Mouse (Mus musculus) ES-Bruce4 (cell line): Measurements from ENCODE around the gene Pkd2. TPM values are rescaled to one million over a fixed set of nuclear protein-coding genes. Genes with fewer than 3 reads are reported as not detected.

Experiments
- H3K27ac ChIP-seq: 2 replicates; pipeline ENCODE4 v1.5.1; 2012; ENCODE audit warnings: low read length, inconsistent platforms; ENCODE audit not compliant: insufficient read depth
- H3K27me3 ChIP-seq: 2 replicates; pipeline ENCODE4 v1.6.1; 2012; ENCODE audit warnings: mild to moderate bottlenecking, low read length, inconsistent platforms; ENCODE audit not compliant: control insufficient read depth, poor library complexity, insufficient read depth, severe bottlenecking
- H3K36me3 ChIP-seq: 2 replicates; pipeline ENCODE4 v1.6.1; 2012; ENCODE audit warnings: inconsistent platforms, mild to moderate bottlenecking, low read length, moderate library complexity; ENCODE audit not compliant: control insufficient read depth, poor library complexity, insufficient read depth, severe bottlenecking
- H3K4me1 ChIP-seq: one replicate; pipeline ENCODE4 v1.8.1; 2011; ENCODE audit warnings: low read length; ENCODE audit not compliant: control insufficient read depth, insufficient read depth
- H3K4me3 ChIP-seq: 2 replicates; pipeline ENCODE4 v1.5.1; 2011; ENCODE audit warnings: low read depth, mild to moderate bottlenecking, low read length
- H3K9ac ChIP-seq: 2 replicates; pipeline ENCODE4 v1.6.1; 2012; ENCODE audit warnings: low read depth, mild to moderate bottlenecking, inconsistent platforms; ENCODE audit not compliant: poor library complexity, severe bottlenecking
- H3K9me3 ChIP-seq: replicated peaks from 2 replicates; pipeline ENCODE4 v1.6.1; 2012; ENCODE audit warnings: mild to moderate bottlenecking, low read length, inconsistent platforms; ENCODE audit not compliant: control insufficient read depth, poor library complexity, insufficient read depth, severe bottlenecking
- CTCF ChIP-seq: IDR thresholded peaks from one replicate; pipeline ENCODE4 v1.8.1; 2011; ENCODE audit warnings: low read depth, low read length
- EP300 ChIP-seq: IDR thresholded peaks from 2 replicates; pipeline ENCODE4 v1.6.1; 2011; ENCODE audit warnings: low read depth, low read length; ENCODE audit not compliant: insufficient read depth
- POLR2A ChIP-seq: IDR thresholded peaks from one replicate; pipeline ENCODE4 v1.8.1; 2011; ENCODE audit warnings: low read length; ENCODE audit not compliant: insufficient read depth
- polyA plus RNA-seq: library from polyadenylated mRNA; stranded (reverse); fragments of >200 nt; gene quantifications from 2 replicates; pipeline ENCODE4 v1.2.4, GENCODE M21; 2011; ENCODE audit warnings: low read depth; ENCODE audit not compliant: missing spikeins, insufficient read depth, insufficient read length

Pkd2 gene
- polyA plus RNA-seq, 1 experiment: 21.0 TPM

DNA sequence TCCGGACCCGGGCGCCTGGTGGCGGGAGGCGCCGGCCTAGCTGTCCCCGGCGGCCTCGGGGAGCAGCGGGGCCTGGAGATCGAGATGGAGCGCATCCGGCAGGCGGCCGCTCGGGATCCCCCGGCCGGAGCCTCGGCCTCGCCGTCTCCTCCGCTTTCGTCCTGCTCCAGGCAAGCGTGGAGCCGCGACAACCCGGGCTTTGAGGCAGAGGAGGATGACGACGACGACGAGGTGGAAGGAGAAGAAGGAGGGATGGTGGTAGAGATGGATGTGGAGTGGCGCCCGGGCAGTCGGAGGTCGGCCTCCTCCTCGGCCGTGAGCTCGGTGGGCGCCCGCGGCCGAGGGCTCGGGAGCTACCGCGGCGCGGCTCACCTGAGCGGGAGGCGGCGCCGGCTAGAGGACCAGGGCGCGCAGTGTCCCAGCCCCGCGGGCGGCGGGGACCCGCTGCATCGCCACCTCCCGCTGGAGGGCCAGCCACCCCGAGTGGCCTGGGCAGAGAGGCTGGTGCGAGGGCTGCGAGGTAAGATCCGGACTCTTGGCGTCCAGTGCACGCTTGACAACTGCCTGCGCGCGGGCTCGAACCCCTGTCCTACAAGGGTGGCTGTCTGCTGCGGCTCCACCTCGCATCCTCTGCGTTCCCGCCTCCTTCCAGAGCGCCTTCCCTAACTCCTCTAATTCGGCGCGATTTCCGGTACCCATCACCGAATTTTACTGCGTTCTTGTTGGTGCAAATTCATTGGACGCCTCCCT is 631 bp downstream of the Pkd2 start:
- H3K9ac ChIP-seq: peak overlapping the region; percentile 88
- TF ChIP-seq EP300 (0 out of 2 replicates have a peak, but pooled peaks have one; percentile 27), CTCF (no peak)
- H3K4me1 ChIP-seq: no peaks in the 10 kb centered on the region
- H3K36me3 ChIP-seq: no peaks in the 10 kb centered on the region
- peak overlapping the region; percentile 57 for H3K27ac ChIP-seq
- H3K9me3 ChIP-seq: peaks cover 18% of the 10 kb centered on the region
- H3K27me3 ChIP-seq: no peaks in the 10 kb centered on the region
- peak overlapping the region; percentile 94 for H3K4me3 ChIP-seq

- no peaks in the 10 kb centered on the region for H3K36me3 ChIP-seq
- TF ChIP-seq CTCF (no peak), POLR2A (no peak), EP300 (no peak)
- no peaks in the 10 kb centered on the region for H3K27me3 ChIP-seq
- peak overlapping the region; percentile 57 for H3K27ac ChIP-seq
- no peaks in the 10 kb centered on the region for H3K4me1 ChIP-seq
- peak overlapping the region; percentile 88 for H3K9ac ChIP-seq
- peaks cover 18% of the 10 kb centered on the region for H3K9me3 ChIP-seq
- H3K4me3 ChIP-seq: peak overlapping the region; percentile 94
Measured at GRCm38 (mm10) chr5:104460456-104460838, 1.2 kb downstream of the Pkd2 start.

GRCm38 (mm10) chr5:104460856-104461255 is 1.6 kb downstream of the Pkd2 start:
- peaks cover 15% of the 10 kb centered on the region for H3K9me3 ChIP-seq
- H3K9ac ChIP-seq: peak overlapping the region; percentile 88
- H3K4me3 ChIP-seq: 0 out of 2 replicates have a peak overlapping the region, but pooled peaks have one; percentile 28
- H3K27me3 ChIP-seq: no peaks in the 10 kb centered on the region
- no peaks in the 10 kb centered on the region for H3K4me1 ChIP-seq
- 0 out of 2 replicates have a peak overlapping the region, but pooled peaks have one; percentile 45 for H3K27ac ChIP-seq
- no peaks in the 10 kb centered on the region for H3K36me3 ChIP-seq
- no peak for TF ChIP-seq CTCF
- no peak for TF ChIP-seq EP300
- no peak for TF ChIP-seq POLR2A

DNA sequence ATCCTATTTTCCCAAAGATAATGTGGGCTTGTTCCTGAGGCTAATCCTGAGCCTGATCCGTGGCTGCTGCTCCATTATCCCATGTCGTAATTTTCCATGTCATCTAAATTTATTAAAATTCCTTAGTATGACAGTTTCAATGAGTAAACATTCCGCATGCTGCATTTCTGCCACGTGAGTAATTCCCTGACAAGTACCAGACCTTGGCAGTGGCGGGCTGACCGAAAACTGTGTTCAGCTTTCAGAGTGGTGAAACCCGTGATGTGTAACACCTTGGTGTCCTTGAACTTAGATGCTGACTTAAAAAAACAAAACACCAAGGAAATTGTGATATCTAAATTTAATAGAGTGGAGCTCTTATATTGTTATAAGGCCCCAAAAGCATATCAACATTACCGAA is 6.0 kb downstream of the Pkd2 start:
- H3K36me3 ChIP-seq: no peaks in the 10 kb centered on the region
- no peaks in the 10 kb centered on the region for H3K9me3 ChIP-seq
- TF ChIP-seq EP300: no peak
- no peak for TF ChIP-seq POLR2A
- H3K9ac ChIP-seq: peak overlapping the region; percentile 88
- H3K4me1 ChIP-seq: no peaks in the 10 kb centered on the region
- no peaks in the 10 kb centered on the region for H3K27me3 ChIP-seq
- peak overlapping the region; percentile 87 for H3K27ac ChIP-seq
- no peak overlapping the region for H3K4me3 ChIP-seq

DNA sequence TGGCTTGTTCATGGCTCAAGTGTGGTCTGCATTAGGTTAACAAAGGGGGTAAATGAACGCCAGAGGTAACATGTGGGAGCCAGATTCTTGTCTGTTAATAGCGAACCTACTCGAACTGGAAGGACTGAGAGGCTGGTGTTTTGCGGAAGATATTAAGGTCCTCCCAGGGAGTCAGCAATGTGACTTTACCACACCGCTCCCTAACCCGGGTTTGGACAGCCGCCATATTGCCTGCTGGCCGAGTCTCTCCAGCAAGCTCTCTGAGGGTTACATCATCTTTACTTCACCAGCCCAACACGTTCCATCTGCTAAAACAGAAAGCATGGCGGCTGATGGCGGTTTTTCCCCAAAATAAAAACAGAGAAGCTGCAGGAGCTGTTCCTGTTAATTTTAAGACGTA is 6.5 kb downstream of the Pkd2 start:
- no peaks in the 10 kb centered on the region for H3K27me3 ChIP-seq
- no peak for TF ChIP-seq EP300
- TF ChIP-seq POLR2A: no peak
- TF ChIP-seq CTCF: no peak
- H3K9ac ChIP-seq: peak overlapping the region; percentile 88
- H3K9me3 ChIP-seq: no peaks in the 10 kb centered on the region
- no peaks in the 10 kb centered on the region for H3K4me1 ChIP-seq
- H3K27ac ChIP-seq: peak overlapping the region; percentile 87
- peak overlapping the region; percentile 37 for H3K4me3 ChIP-seq
- H3K36me3 ChIP-seq: no peaks in the 10 kb centered on the region; the same call in 1 of the 2 replicates

DNA sequence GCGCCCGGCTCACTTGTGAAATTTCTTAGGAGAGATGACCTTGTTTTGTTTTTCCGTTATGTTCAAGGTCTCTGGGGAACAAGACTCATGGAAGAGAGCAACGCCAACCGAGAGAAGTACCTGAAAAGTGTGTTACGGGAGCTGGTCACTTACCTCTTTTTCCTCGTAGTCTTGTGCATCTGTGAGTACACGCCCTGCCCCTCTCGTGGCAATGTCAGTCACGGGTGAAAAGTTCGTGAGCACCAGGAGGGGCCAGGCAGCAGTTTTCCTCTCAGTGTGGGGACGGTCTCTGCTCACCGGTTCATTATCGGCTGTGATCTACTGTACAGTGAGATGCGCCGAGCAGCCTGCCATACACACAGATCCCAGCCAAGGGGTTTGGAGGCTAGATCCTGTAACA is 7.6 kb downstream of the Pkd2 start:
- H3K27ac ChIP-seq: peak overlapping the region; percentile 8; the same call in 1 of the 2 replicates
- no peaks in the 10 kb centered on the region for H3K9me3 ChIP-seq
- peak overlapping the region; percentile 88 for H3K9ac ChIP-seq
- H3K4me1 ChIP-seq: no peaks in the 10 kb centered on the region
- TF ChIP-seq EP300 (no peak), CTCF (no peak), POLR2A (no peak)
- H3K36me3 ChIP-seq: peaks cover 2% of the 10 kb centered on the region; the same call in 1 of the 2 replicates
- no peaks in the 10 kb centered on the region for H3K27me3 ChIP-seq
- peak overlapping the region; percentile 30 for H3K4me3 ChIP-seq
